ENCODE assay signal across 8 mouse cellular contexts in the genomic region with DNA sequence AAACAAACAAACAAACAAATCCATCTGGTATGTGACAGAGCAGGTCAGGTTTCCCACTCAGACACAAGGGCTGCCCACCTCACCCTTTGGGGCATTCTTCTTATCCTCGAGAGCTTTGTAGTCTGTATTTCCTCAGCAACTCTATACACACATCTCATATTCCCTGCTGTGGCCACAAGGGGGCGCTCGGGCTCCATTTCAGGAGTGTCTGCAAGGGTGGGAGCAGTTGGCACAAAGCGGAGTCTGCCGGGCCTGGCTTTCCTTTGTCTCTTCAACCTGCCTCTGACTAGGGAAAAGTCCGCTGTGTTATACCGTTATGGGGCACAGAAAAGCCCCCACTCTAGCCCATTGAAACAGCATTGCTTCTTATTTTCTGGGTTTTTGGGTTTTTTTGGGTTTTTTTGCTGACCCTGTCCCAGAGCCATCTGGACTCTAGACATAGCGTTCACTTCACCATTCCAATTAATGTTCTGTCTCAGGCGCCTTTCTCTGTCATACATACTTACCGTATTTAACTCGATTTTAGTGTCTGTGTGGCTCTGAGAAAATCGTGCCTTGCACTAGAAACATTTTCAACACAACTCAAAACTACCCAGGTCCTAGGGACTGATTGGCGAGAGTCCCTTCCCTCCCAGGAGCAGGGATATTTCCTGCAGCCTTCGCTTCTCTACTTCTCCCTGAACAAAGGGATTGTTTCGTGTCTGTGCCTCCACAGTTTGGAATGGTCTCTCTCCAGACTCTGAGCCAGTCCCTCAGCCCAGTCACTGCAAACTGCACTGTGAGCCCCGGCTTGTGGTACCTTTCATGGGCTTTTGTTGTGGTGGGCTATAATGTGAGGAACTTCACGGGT. TPM values are rescaled to one million over a fixed set of nuclear protein-coding genes. Genes with fewer than 3 reads are reported as not detected.
DNase-seq lines count a peak whose midpoint lies in the region; ATAC-seq and TF ChIP-seq lines count a peak whose summit lies in the region.

No protein-coding gene starts in this region.

- TF ChIP-seq CTCF in cortical plate, adult 2 months (IDR thresholded peaks at IDR 0.05; ENCODE audit: extremely low read depth, insufficient read depth, low read length): peak; percentile 82

- peaks cover 1% of the 10 kb centered on the region for H3K4me1 ChIP-seq in cortical plate, adult 2 months (ENCODE audit: control insufficient read depth, insufficient read depth, low read length)

- peak overlapping the region; percentile 62 for H3K27ac ChIP-seq in cortical plate, adult 2 months (ENCODE audit: insufficient read depth, low read length)

- no peak for TF ChIP-seq POLR2A in cortical plate, adult 2 months (IDR thresholded peaks at IDR 0.05; ENCODE audit: extremely low read depth, insufficient read depth, low read length)

- intact Hi-C loops in gastrocnemius, postnatal 14 days (cut with DNase I; ENCODE audit: low total_unique reads): no loop called here

- peak; percentile 95 for ATAC-seq in inflammation-experienced regulatory T-cells, adult 6 months
- peak; percentile 93 for ATAC-seq in megakaryocyte-erythroid progenitor cell, adult 5-6 weeks (replicated peaks; ENCODE audit: low FRiP score, low TSS enrichment, poor library complexity, severe bottlenecking)

- no peak overlapping the region for H3K4me3 ChIP-seq in cortical plate, adult 2 months (ENCODE audit: insufficient read depth, low read length)

- peak; percentile 92 for DNase-seq in adipocyte (ENCODE audit: low spot score)
- DNase-seq in gastrocnemius, postnatal 14 days: peak; percentile 93
- DNase-seq in left cerebral cortex, adult 9 months (ENCODE audit: low spot score in 2 of 2): peak; percentile 82 to 97
- peak; percentile 97 for DNase-seq in right cerebral cortex, postnatal 14 days
- DNase-seq in urinary bladder, postnatal 25 days (ENCODE audit: low spot score): peak; percentile 95

RNA-seq across cellular contexts. Expression of a gene that starts 13.8 kb away (rescaled TPM):
- 15.4 and 15.7 TPM in 2 replicates for polyA plus RNA-seq in cortical plate, adult 2 months (2012; rRNA removed)
- 1 to 10 TPM; 5.0 to 5.9 TPM for total RNA-seq in gastrocnemius, postnatal 14 days (2021)
- 1 to 10 TPM; 2.7 to 5.2 (median 5.1) TPM for polyA plus RNA-seq in inflammation-experienced regulatory T-cells, adult 6 months (2017; shearing (Covaris generic))
- total RNA-seq in megakaryocyte-erythroid progenitor cell, adult 5-6 weeks (2014; fragmentation: Nextera tagmentation): 3.0 and 3.8 TPM in 2 replicates
- 2.3 and 2.9 TPM in 2 replicates for total RNA-seq in megakaryocyte-erythroid progenitor cell, adult 5-6 weeks (2017)

RNA-seq across cellular contexts. Expression of a gene that starts 25.3 kb away (rescaled TPM):
- polyA plus RNA-seq in cortical plate, adult 2 months (2012; rRNA removed): 0.06 and 0.23 TPM in 2 replicates
- total RNA-seq in gastrocnemius, postnatal 14 days (2021): not detected
- polyA plus RNA-seq in inflammation-experienced regulatory T-cells, adult 6 months (2017; shearing (Covaris generic)): not detected
- total RNA-seq in megakaryocyte-erythroid progenitor cell, adult 5-6 weeks (2014; fragmentation: Nextera tagmentation): not detected in 2 replicates
- total RNA-seq in megakaryocyte-erythroid progenitor cell, adult 5-6 weeks (2017): not detected in 2 replicates
